Mouse (Mus musculus) embryonic facial prominence, embryonic 15.5 days (tissue): ENCODE results near the gene Osbpl11. TPM values are rescaled to one million over a fixed set of nuclear protein-coding genes. Genes with fewer than 3 reads are reported as not detected.

Source experiments
- ATAC-seq: fragments of 200-750 bp; cut with Nextera tagmentation; 2 replicates; pipeline ENCODE4 v1.8.0; 2017; ENCODE audit warnings: low read depth, moderate TSS enrichment; ENCODE audit not compliant: insufficient number of reproducible peaks, low FRiP score, low TSS enrichment
- H3K27ac ChIP-seq: fragments of 300-500 bp; sonication (generic); replicated peaks from 2 replicates; pipeline ENCODE4 v1.5.1; 2015; ENCODE audit warnings: mild to moderate bottlenecking, inconsistent platforms
- H3K27me3 ChIP-seq: fragments of 300-500 bp; sonication (generic); 2 replicates; pipeline ENCODE4 v1.6.1; 2015; ENCODE audit warnings: inconsistent platforms
- H3K36me3 ChIP-seq: fragments of 300-500 bp; sonication (generic); 2 replicates; pipeline ENCODE4 v1.6.1; 2015; ENCODE audit warnings: mild to moderate bottlenecking, inconsistent platforms
- H3K4me1 ChIP-seq: fragments of 300-500 bp; sonication (generic); 2 replicates; pipeline ENCODE4 v1.6.1; 2015; ENCODE audit warnings: inconsistent platforms
- H3K4me2 ChIP-seq: fragments of 300-500 bp; sonication (generic); replicated peaks from 2 replicates; pipeline ENCODE4 v1.6.1; 2015; ENCODE audit warnings: mild to moderate bottlenecking, inconsistent platforms
- H3K4me3 ChIP-seq: fragments of 300-500 bp; sonication (generic); replicated peaks from 2 replicates; pipeline ENCODE4 v1.5.1; 2015; ENCODE audit warnings: mild to moderate bottlenecking, inconsistent platforms
- H3K9ac ChIP-seq: fragments of 300-500 bp; sonication (generic); 2 replicates; pipeline ENCODE4 v1.6.1; 2015; ENCODE audit warnings: inconsistent platforms
- H3K9me3 ChIP-seq: fragments of 300-500 bp; sonication (generic); replicated peaks from 2 replicates; pipeline ENCODE4 v1.6.1; 2016; ENCODE audit warnings: inconsistent platforms
- WGBS: fragments of 180-500 bp; shearing (Covaris S2); methylation state at CpG from one replicate; pipeline ENCODE4 v1.1.7; 2015; 5-methylcytosine and 5-hydroxymethylcytosine counted together
- polyA plus RNA-seq: library from polyadenylated mRNA; unstranded; fragments of >200 nt; fragmentation: Nextera tagmentation; extraction: Ambion mirVana; gene quantifications from 2 replicates; pipeline ENCODE4 v1.2.1, GENCODE M21; 2015

Osbpl11 gene
- polyA plus RNA-seq, 1 experiment from 2014 or later, result 17.6 TPM

DNA sequence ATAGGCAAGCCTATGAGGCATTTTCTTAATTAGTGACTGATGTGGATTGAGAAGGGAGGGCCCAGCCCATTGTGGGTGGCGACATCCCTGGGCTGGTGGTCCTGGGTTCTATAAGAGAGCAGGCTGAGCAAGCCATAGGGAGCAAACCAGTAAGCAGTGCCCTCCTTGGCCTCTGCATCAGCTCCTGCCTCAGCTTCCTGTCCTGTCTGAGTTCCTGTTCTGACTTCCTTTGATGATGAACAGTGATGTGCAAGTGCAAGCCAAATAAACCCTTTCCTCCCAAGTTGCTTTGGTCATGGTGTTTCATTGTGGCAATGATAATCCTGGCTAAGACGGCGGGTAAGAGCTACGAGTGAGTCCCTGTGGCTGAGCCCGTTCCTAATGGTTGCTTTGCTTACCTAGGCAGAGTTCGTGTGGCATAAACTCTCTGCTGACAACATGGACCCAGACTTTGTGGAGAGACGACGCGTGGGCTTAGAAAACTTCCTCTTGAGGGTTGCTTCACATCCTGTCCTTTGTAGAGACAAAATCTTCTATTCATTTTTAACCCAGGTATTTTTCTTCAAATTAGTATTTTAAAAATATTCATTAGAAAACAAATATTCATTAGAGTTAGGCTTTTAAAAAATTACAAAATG is 82.9 kb downstream of the Osbpl11 start:
- ATAC-seq, result no peak
- WGBS, result 88% methylated on average over 9 of the region's 9 CpGs

DNA sequence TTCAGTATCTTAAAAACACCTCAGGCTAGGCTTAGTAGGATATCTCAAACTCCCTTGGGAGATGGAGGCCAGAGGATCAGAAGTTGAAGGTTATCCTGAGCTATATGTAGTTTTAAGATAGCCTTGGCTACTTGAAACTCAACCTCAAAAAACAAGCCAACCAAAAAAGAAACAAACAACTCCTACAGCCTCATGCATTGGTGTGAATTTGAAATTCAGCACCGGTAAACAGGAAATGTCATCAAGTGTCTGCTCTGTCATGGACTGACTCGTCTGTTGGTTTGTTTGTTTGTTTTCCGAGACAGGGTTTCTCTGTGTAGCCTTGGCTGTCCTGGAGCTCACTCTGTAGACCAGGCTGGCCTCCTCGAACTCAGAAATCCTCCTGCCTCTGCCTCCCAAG is 87.0 kb downstream of the Osbpl11 start:
- H3K9me3 ChIP-seq, result no peaks in the 10 kb centered on the region
- no peak for ATAC-seq
- H3K36me3 ChIP-seq, result peaks cover 58% of the 10 kb centered on the region
- no peaks in the 10 kb centered on the region for H3K27me3 ChIP-seq
- WGBS, result 93% methylated on average over 4 of the region's 4 CpGs
- no peak overlapping the region for H3K4me3 ChIP-seq
- no peak overlapping the region for H3K4me2 ChIP-seq
- no peak overlapping the region for H3K27ac ChIP-seq
- no peak overlapping the region for H3K9ac ChIP-seq
- no peaks in the 10 kb centered on the region for H3K4me1 ChIP-seq

More for the DNA sequence above, 82.9 kb downstream of the Osbpl11 start:
- Histone ChIP-seq H3K4me1 (no peaks in the 10 kb centered on the region), H3K27me3 (no peaks in the 10 kb centered on the region), H3K9ac (no peak overlapping the region), H3K27ac (no peak overlapping the region), H3K9me3 (no peaks in the 10 kb centered on the region), H3K4me2 (no peak overlapping the region), H3K4me3 (no peak overlapping the region), H3K36me3 (peaks cover 56% of the 10 kb centered on the region)

DNA sequence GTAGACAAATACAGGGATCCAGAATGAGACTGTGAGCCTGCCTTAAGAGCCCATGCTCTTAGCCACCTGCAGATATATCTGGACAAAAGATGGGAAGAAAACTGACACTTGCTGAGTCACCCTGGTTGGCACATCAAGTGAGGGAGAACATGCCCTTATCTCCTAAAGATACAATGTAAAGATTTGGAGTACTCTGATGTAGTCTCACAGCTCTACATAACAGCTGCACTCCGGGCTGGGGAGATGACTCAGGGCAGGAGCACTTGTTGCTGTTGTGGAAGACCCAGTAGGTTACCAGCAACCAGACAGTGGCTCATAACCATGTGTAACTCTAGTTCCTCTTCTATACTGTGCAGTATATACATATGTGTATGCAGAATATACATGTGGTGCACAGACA is 98.2 kb downstream of the Osbpl11 start:
- Histone ChIP-seq H3K4me3 (no peak overlapping the region), H3K27me3 (no peaks in the 10 kb centered on the region), H3K27ac (no peak overlapping the region), H3K4me1 (no peaks in the 10 kb centered on the region), H3K9me3 (no peaks in the 10 kb centered on the region), H3K4me2 (no peak overlapping the region), H3K36me3 (peaks cover 69% of the 10 kb centered on the region), H3K9ac (no peak overlapping the region)
- WGBS, result 87% methylated on average over 1 of the region's 1 CpGs
- no peak for ATAC-seq

GRCm38 (mm10) chr16:33288536-33288935 is 103.7 kb downstream of the Osbpl11 start:
- no peak overlapping the region for H3K4me3 ChIP-seq
- H3K4me2 ChIP-seq, result no peak overlapping the region
- ATAC-seq, result no peak
- H3K9ac ChIP-seq, result no peak overlapping the region
- WGBS, result 67% methylated on average over 9 of the region's 9 CpGs
- no peak overlapping the region for H3K27ac ChIP-seq
- peaks cover 83% of the 10 kb centered on the region for H3K36me3 ChIP-seq
- H3K9me3 ChIP-seq, result no peaks in the 10 kb centered on the region
- no peaks in the 10 kb centered on the region for H3K4me1 ChIP-seq
- H3K27me3 ChIP-seq, result no peaks in the 10 kb centered on the region

DNA sequence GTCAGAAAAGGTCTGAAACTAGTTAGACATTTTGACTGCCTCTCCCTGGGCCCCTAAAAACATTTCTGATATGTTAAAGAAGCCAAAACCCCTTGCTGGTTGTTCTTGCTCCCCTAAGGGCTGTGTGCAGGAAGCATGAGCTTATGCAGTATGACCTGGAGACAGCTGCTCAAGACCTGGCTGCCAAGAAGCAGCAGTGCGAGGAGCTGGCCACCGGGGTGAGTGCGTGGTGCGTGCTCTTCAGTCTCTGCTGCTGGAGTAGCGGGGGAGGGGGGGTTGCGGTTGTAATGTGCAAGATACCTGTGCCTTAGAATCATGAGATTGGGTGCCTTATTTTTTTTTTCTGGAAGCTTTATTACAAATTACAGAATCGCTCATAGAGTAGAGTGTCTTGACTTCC is 105.1 kb downstream of the Osbpl11 start:
- Histone ChIP-seq H3K4me1 (no peaks in the 10 kb centered on the region), H3K9ac (no peak overlapping the region), H3K4me3 (no peak overlapping the region), H3K27me3 (no peaks in the 10 kb centered on the region), H3K4me2 (no peak overlapping the region), H3K36me3 (peaks cover 90% of the 10 kb centered on the region), H3K9me3 (no peaks in the 10 kb centered on the region), H3K27ac (no peak overlapping the region)
- no peak for ATAC-seq
- WGBS, result 83% methylated on average over 7 of the region's 7 CpGs

DNA sequence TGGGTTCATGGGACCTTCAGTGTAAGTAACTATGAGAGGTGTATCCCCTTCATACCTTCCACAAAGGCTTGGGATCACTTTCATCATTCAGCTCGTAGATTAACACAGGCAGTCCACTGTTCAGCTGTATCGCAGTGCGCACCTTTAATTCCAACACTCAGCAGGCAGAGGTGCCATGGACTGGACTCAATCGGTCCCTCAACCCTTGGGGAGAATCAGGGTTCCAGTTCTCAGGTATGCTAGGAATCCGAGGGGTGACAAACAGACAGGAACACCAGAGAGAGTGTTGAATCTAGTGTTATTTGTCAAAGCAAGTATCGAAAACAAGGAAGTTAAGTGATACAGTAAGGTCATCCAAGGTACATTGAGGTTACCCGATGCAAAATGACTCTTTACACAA is 107.4 kb downstream of the Osbpl11 start:
- WGBS, result 96% methylated on average over 7 of the region's 7 CpGs

More for the DNA sequence above, 107.4 kb downstream of the Osbpl11 start:
- Histone ChIP-seq H3K4me3 (no peak overlapping the region), H3K27ac (no peak overlapping the region), H3K36me3 (peaks cover 95% of the 10 kb centered on the region), H3K9ac (no peak overlapping the region), H3K4me2 (no peak overlapping the region), H3K27me3 (no peaks in the 10 kb centered on the region), H3K9me3 (no peaks in the 10 kb centered on the region), H3K4me1 (no peaks in the 10 kb centered on the region)
- ATAC-seq, result no peak

Other genes starting within 250 kb of the Osbpl11 start
- 7.5 and 12.1 TPM in 2 replicates for gene Iqcg, start 128.9 kb upstream of the Osbpl11 start, polyA plus RNA-seq
- gene Rpl35a, start 128.6 kb upstream of the Osbpl11 start, polyA plus RNA-seq, result 817 and 937 TPM in 2 replicates
- gene Lmln, start 122.5 kb upstream of the Osbpl11 start, polyA plus RNA-seq, result 1.9 and 2.3 TPM in 2 replicates
- gene Snx4, start 66.4 kb downstream of the Osbpl11 start, polyA plus RNA-seq, result 82.2 and 83.6 TPM in 2 replicates
- gene Zfp148, start 195.8 kb downstream of the Osbpl11 start, polyA plus RNA-seq, result 55.3 and 58.8 TPM in 2 replicates